Mouse (Mus musculus) heart, postnatal 0 days (tissue): ENCODE data around the gene Csf2.

Source experiments
- CTCF ChIP-seq: IDR thresholded peaks from 2 replicates; pipeline ENCODE4 v1.5.1; 2016; ENCODE audit warnings: antibody characterized with exemption, control low read depth, low read depth
- EP300 ChIP-seq: IDR thresholded peaks from 2 replicates; pipeline ENCODE4 v1.6.1; 2016; ENCODE audit warnings: antibody characterized with exemption, low read depth

DNA sequence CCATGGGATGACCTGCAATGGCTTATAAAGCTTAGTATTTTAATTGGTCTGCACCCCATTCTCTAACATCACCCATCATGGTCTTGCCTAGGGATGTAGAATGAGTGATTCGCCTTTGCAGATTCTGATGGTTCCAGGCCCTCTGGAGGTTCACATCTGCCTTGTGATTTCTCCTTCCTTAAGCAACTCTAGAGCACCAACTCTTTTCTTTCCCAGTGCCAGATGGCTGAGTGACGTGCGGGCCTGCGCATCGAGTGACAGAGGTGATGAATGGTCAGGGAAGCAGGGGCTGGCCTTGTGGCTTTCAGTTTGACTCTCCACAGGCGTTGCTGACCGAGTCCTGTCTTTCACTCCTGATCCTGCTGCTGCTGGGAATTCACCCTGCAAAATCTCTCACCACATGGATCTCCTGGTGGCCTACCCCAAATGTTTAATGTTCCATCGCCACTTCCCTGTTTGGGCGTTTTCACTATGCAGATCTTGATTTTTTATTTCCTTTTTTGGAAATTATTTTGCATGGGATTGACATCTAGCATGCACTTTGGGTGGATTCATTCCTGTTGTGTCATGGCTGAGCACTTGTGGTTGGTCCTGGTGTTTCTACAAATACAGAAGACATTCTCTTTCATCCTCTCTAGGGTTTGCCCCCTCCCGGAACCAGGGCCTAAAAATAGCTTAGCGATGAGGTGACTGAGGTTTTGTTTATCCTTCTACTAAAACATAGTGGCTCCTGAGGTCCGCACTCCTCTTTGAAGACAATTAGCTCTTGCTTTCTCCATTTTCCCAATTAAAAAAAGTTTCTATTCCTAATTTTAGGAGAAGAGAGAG lies 44.7 kb upstream of the Csf2 start:
- TF ChIP-seq CTCF: no peak
- no peak for TF ChIP-seq EP300
